Mouse (Mus musculus): ENCODE measurements around the gene Pou1f1.

Gene Pou1f1

DNA sequence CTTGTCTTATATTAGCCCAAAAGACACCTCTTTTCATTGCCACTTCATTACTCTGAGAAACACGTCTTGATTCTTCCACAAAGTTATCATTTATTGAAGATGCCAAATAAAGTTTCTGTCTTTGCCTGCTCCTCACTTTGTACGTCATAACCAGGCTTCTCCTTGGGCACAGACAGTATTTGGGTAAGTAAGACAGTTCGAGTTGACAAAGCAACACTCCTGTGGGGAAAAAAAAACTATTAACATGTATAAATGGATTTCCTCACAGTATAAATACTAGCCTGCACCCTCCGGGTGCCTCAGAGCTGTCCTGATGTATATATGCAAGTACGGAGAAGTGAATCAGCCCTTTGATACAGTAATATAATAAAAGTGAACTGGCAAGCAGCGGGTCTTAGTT lies at the start of gene Pou1f1:
Gene Pou1f1 (plus strand): TSS at position 301 of the 400 bp plus-strand sequence.
- no peak for DNase-seq (ENCODE audit: extremely low read depth, low read depth, low spot score)

GRCm38 (mm10) chr16:65470650-65471049 lies 49.7 kb upstream of the Pou1f1 start:
- no peak for DNase-seq (ENCODE audit: extremely low read depth, low read depth, low spot score)

GRCm38 (mm10) chr16:65472472-65473001 lies 47.8 kb upstream of the Pou1f1 start:
- no peak for DNase-seq (ENCODE audit: extremely low read depth, low read depth, low spot score)

DNA sequence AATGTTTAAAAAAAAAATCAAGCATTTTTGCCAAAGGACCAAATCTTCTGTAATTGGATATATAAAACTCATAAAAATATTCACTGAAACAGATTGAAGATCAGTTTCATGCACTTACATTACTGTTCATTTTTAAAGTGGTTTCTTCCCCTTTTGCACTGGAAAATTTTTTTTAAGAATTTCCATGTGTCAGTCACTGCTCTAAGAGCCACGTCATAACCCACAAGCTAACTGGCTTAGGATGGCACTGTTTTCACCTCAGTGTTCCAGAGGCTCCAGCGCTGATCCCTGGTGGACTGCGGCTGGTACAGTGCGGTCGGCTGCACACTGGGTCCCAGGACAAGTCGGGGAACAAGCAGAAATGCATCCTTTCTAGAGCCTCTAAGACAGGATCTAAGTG lies 34.6 kb upstream of the Pou1f1 start:
- no peak for DNase-seq (ENCODE audit: extremely low read depth, low read depth, low spot score)

DNA sequence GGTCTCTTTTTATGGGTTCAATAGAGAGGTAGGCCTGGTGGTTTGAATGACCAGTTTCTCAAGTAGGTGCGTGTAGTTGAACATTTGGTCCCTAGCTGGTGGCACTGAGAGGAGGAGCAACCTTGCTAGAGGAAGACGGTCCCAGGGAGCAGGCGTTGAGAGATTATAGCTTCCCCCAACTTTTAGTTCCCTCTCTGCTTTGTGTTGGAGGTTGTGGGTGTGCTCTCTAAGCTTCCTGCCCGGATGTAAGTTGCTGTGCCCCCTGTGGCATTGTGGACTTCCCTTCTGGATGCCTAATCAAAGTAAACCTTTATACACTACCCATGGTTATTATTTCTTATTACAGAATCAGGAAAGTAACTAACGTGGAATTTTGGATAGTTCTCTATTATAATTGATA lies 24.3 kb upstream of the Pou1f1 start:
- no peak for DNase-seq (ENCODE audit: extremely low read depth, low read depth, low spot score)

GRCm38 (mm10) chr16:65497049-65497448 lies 23.3 kb upstream of the Pou1f1 start:
- no peak for DNase-seq (ENCODE audit: extremely low read depth, low read depth, low spot score)

DNA sequence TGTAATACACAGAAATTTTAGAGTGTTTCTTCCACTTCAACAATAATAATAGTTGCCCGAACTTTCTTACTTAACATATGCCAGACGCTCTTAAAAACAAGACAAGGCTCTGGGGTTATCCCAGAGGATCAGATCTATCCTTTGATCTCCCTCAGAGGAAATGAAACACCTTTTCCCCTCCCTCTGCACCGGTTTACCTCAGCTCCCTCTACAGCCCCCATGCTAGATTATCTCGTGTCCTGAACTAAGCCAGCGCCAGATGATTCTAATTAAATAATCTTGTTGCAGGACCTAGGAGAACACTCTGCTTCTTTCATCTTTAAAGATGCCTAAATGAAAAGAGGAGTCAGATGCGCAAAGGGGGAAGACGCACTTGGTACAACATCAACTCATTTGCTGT lies 6.1 kb upstream of the Pou1f1 start:
- no peak for DNase-seq (ENCODE audit: extremely low read depth, low read depth, low spot score)

DNA sequence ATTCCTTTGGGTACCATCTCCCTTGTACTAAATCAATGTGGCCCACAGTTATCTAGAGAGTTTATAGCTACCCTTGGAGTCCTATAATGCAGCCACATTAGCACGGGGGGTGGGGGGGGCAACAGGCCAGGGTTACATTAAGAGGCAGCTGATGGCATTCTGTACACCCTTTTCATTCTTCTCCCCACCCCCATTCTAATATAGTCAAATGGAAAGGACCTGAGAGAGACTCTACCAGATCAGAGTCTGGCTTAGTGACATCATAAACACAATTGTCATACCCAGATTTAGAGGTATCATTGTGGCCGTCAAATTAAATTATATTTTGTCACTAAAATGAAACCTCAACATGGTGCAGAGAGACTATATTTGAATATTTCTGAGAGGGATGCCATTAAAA lies 5.7 kb downstream of the Pou1f1 start:
- DNase-seq (ENCODE audit: extremely low read depth, low read depth, low spot score): no peak

DNA sequence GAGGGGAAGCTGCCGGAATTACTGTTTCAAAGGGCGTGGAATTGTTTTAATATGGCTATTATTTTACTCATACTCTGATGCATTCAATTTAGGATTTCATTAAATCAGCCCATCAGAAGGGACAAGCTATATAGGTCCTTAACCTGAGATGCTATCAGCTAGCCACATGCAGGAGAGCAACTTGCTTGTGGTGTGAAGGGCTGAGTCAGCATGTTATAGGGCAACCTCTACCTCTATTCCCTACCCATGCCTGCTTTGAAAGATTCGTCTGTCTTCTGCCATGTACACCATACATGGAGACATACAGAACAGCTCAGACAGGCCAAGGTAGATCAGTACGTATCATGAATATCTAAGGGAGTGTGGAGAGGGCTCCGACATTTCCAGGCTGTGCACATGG lies 6.4 kb downstream of the Pou1f1 start:
- DNase-seq (ENCODE audit: extremely low read depth, low read depth, low spot score): no peak

DNA sequence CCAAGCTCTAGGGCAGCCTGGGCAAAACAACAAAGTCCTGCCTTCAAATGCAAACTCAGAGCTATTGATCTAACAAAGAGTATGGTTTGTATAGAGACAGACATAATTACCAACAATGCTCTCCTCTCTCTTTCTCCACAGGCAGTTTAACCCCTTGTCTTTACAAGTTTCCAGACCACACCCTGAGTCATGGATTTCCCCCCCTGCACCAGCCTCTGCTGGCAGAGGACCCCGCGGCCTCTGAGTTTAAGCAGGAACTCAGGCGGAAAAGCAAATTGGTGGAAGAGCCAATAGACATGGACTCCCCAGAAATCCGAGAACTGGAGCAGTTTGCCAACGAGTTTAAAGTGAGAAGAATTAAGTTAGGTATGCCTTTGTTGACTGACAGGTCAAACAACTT lies 9.3 kb downstream of the Pou1f1 start:
- DNase-seq (ENCODE audit: extremely low read depth, low read depth, low spot score): no peak

GRCm38 (mm10) chr16:65531663-65532062 lies 11.4 kb downstream of the Pou1f1 start:
- DNase-seq (ENCODE audit: extremely low read depth, low read depth, low spot score): no peak

GRCm38 (mm10) chr16:65533315-65533999 lies 13.1 kb downstream of the Pou1f1 start:
- no peak for DNase-seq (ENCODE audit: extremely low read depth, low read depth, low spot score)

- DNase-seq (ENCODE audit: extremely low read depth, low read depth, low spot score): no peak
These were observed 23.5 kb downstream of the Pou1f1 start for GRCm38 (mm10) chr16:65543676-65544293.

DNA sequence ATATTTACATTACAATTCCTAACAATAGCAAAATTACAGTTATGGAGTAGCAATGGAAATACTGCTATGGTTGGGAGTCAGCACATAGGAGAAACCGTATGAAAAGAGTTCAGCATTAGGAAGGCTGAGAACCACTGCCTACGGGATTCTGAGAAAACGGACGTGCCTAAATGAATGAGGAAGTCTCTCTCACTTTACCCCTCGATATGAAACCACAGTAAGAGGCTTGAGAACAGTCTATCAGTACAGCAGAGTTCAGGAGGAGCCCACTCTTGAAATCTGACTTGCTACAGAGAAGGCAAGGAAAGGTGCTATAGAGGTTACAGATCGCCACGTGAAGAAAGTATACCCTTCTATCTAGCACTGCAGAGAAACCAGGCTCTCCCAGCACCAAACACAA lies 28.6 kb downstream of the Pou1f1 start:
- DNase-seq (ENCODE audit: extremely low read depth, low read depth, low spot score): no peak

DNA sequence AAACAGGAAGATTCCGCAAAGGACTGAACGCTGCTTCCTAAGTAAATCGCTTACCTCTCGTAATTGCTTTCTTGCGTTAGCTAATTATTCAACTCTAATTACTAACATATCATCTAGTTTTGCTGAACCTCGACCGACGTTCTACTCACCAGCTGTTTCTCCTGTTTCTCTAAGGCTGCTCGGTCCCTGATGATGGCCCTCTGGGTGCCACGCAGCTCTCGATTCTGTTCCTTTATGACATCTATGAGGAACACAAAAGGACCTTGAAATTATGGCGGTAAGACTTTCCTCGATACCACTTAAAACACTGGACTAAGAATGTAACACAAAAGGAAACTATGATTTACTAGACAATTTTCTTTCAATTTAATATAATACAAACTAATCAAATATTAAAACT lies 30.5 kb downstream of the Pou1f1 start:
- DNase-seq (ENCODE audit: extremely low read depth, low read depth, low spot score): no peak

GRCm38 (mm10) chr16:65554267-65554666 lies 34.0 kb downstream of the Pou1f1 start:
- no peak for DNase-seq (ENCODE audit: extremely low read depth, low read depth, low spot score)

GRCm38 (mm10) chr16:65557369-65557768 lies 37.1 kb downstream of the Pou1f1 start:
- DNase-seq (ENCODE audit: extremely low read depth, low read depth, low spot score): no peak

- peak; percentile 50 for DNase-seq (ENCODE audit: extremely low read depth, low read depth, low spot score)
These were observed 39.3 kb downstream of the Pou1f1 start for GRCm38 (mm10) chr16:65559591-65559990.

GRCm38 (mm10) chr16:65560996-65561962 lies 41.0 kb downstream of the Pou1f1 start:
- no peak for DNase-seq (ENCODE audit: extremely low read depth, low read depth, low spot score)

DNA sequence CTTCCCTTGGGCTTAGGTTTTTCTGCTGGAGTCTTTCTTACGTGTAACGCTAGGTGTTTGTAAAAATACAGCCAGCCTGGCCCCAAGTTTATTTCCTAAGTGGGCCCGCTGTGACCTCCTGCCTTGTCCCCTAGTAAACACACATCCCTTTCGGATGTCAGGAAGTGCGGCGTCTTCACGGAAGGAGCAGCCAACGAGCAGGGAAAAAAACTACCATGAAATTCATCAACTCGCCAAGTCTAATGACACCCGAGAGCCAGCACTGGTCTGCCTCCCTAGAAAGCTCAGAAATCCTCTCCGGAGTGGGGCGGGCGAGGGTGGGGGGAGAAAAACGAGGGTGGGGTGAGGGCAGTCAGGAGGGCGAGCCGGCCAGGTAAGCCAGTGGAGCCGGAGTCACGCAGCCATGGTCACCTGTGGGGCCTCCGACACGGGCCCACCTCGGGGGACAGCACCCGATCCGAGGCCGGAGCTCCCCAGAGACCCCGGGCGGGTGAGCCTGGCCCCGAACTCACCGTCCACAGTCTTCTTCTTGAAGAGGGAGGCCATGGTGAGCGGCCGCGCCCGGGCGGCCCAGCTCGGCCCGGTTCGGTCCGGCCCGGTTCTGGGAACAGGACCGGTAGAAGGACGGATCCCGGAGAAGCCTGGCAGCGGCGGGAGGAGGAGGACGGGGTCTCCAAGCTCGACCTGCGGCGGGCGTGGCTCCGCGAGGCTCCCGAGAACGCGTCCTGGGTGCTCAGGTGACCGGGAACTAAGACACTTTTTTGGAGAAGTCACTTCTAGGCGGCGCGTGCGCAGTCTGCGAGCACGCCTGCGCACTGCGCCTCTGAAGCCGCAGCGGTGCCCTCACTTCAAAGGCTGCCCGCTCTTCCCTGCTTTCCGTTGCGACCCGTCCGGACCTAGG lies 41.9 kb downstream of the Pou1f1 start, which contains the start of gene Chmp2b:
Gene Chmp2b (minus strand): TSS at position 764 of the 901 bp plus-strand sequence.
- DNase-seq (ENCODE audit: extremely low read depth, low read depth, low spot score): no peak
